Mouse (Mus musculus) CH12F3 (cell line): ENCODE measurements around the gene Prg3.

ENCODE experiments used
- in situ Hi-C: fragments of 300-500 bp; cut with MboI; formaldehyde crosslinking; loops from 2 replicates; pipeline ENCODE4 v1.14.3; 2020; ENCODE audit warnings: low sequenced_read_pairs

Prg3 gene

GRCm38 (mm10) chr2:85036507-85037046 is 48.6 kb downstream of the Prg3 start:
- in situ Hi-C loops, result loop anchor here (25.0 kb wide), 1 partner anchor 324 kb away; the partner anchor contains the start of gene Zdhhc5

- in situ Hi-C loops, result loop anchor here (25.0 kb wide), 1 partner anchor 325 kb away; the partner anchor contains the start of gene Zdhhc5
These were observed 49.3 kb downstream of the Prg3 start, which contains the start of the genes Ssrp1 and P2rx3 for GRCm38 (mm10) chr2:85037047-85038026. Gene Ssrp1, plus strand, starts transcription at chr2:85037234. Gene P2rx3, minus strand, starts transcription at chr2:85037462.

DNA sequence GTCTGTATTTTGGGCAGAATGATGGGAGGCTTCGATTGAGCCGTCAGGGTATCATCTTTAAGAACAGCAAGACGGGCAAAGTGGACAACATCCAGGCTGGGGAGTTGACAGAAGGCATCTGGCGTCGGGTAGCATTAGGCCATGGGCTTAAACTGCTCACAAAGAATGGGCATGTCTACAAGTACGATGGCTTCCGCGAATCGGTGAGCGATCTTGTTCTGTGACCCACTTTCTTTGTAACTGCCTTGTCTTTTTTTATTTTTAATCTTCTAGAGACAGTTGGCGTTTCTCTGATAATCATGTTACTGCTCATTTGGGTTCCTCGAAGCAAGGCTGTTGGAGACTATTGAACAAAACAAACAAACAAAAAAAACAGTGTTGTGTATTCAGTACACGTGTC is 50.3 kb downstream of the Prg3 start:
- in situ Hi-C loops, result loop anchor here (25.0 kb wide), 1 partner anchor 326 kb away; the partner anchor contains the start of gene Zdhhc5
